Mouse (Mus musculus) G1E (cell line): ENCODE results near the gene Slco6d1. TPM values are rescaled to one million over a fixed set of nuclear protein-coding genes. Genes with fewer than 3 reads are reported as not detected.
"Not testable (repeated sequence)": the region's sequence is repeated elsewhere in the genome, so short reads cannot be mapped to it uniquely, and the experiment has no call there.

ENCODE experiments used
- ATAC-seq: 2 replicates; pipeline ENCODE4 v1.8.0; 2016; ENCODE audit warnings: mild to moderate bottlenecking; ENCODE audit not compliant: insufficient number of reproducible peaks, poor library complexity, low FRiP score, severe bottlenecking; ENCODE audit errors: extremely low read depth
- DNase-seq: peaks from one replicate; pipeline ENCODE4 v3.0.0; 2012; ENCODE audit warnings: low spot score
- H3K27me3 ChIP-seq: 2 replicates; pipeline ENCODE4 v1.6.1; 2012; ENCODE audit warnings: mild to moderate bottlenecking, low read length, inconsistent platforms; ENCODE audit not compliant: insufficient read depth
- H3K36me3 ChIP-seq: replicated peaks from 2 replicates; pipeline ENCODE3; 2012; ENCODE audit warnings: mild to moderate bottlenecking, inconsistent platforms
- H3K4me1 ChIP-seq: 2 replicates; pipeline ENCODE4 v1.6.1; 2012; ENCODE audit warnings: low read depth, low read length, inconsistent platforms, mixed read lengths; ENCODE audit not compliant: insufficient read depth
- H3K4me3 ChIP-seq: 2 replicates; pipeline ENCODE4 v1.5.1; 2012; ENCODE audit warnings: low read depth, mild to moderate bottlenecking, inconsistent platforms, low read length, moderate library complexity, mixed read lengths
- H3K9me3 ChIP-seq: replicated peaks from 2 replicates; pipeline ENCODE4 v1.6.1; 2012; ENCODE audit warnings: inconsistent platforms
- CTCF ChIP-seq: IDR thresholded peaks from 2 replicates; pipeline ENCODE4 v1.5.1; 2012; ENCODE audit warnings: low read depth, low read length, inconsistent platforms, mixed read lengths
- GATA1 ChIP-seq: IDR thresholded peaks from 2 replicates; pipeline ENCODE4 v1.6.1; 2012; ENCODE audit warnings: borderline replicate concordance, low read length, inconsistent platforms, mixed read lengths
- GATA2 ChIP-seq: IDR thresholded peaks from 2 replicates; pipeline ENCODE4 v1.6.1; 2012; ENCODE audit warnings: low read depth, low read length, inconsistent platforms, borderline replicate concordance
- POLR2AphosphoS5 ChIP-seq: IDR thresholded peaks from 2 replicates; pipeline ENCODE4 v1.6.1; 2012; ENCODE audit warnings: low read depth, low read length, inconsistent platforms; ENCODE audit not compliant: insufficient replicate concordance
- TAL1 ChIP-seq: conservative IDR thresholded peaks from 2 replicates; pipeline ENCODE4 v1.6.1; 2012; ENCODE audit warnings: low read depth, low read length, inconsistent platforms, mixed read lengths
- polyA plus RNA-seq: library from polyadenylated mRNA; stranded (reverse); fragments of >175 nt; gene quantifications from 2 replicates; pipeline ENCODE4 v1.2.3, GENCODE M21; 2012
- total RNA-seq, 2 experiments: library from RNA; stranded (forward) in 1 of 2; stranded (reverse) in 1 of 2; fragments of 200-1000 nt in 1 of 2; fragments of >200 nt in 1 of 2; fragmentation: Nextera tagmentation in 1 of 2; gene quantifications; 2 replicates each; pipeline ENCODE4 v1.2.3; 2014 to 2017

Gene Slco6d1
- total RNA-seq (2014; fragmentation: Nextera tagmentation), result not detected in 2 replicates
- 0.06 TPM in 1 of 2 replicates, not detected in the other for total RNA-seq (2017)
- not detected in 2 replicates for polyA plus RNA-seq

- ATAC-seq, result no peak
- no peak for TF ChIP-seq CTCF
- TF ChIP-seq POLR2AphosphoS5, result no peak
- no peak for TF ChIP-seq GATA1
- TF ChIP-seq GATA2, result no peak
- no peak for TF ChIP-seq TAL1
- peaks cover 13% of the 10 kb centered on the region for H3K9me3 ChIP-seq
- no peaks in the 10 kb centered on the region for H3K4me1 ChIP-seq
- no peak for DNase-seq
- no peaks in the 10 kb centered on the region for H3K27me3 ChIP-seq
- H3K4me3 ChIP-seq, result no peak within 1 kb of the TSS
- H3K36me3 ChIP-seq, result no peaks in the 10 kb centered on the region
Measured at GRCm38 (mm10) chr1:98420824-98421223, at the start of gene Slco6d1. Slco6d1 (plus strand) TSS chr1:98421124.

GRCm38 (mm10) chr1:98392001-98392400 is 28.9 kb upstream of the Slco6d1 start:
- peaks cover 9% of the 10 kb centered on the region for H3K9me3 ChIP-seq
- no peak for DNase-seq
- no peak overlapping the region for H3K4me3 ChIP-seq
- H3K27me3 ChIP-seq, result no peaks in the 10 kb centered on the region
- no peaks in the 10 kb centered on the region for H3K36me3 ChIP-seq
- H3K4me1 ChIP-seq, result no peaks in the 10 kb centered on the region
- TF ChIP-seq POLR2AphosphoS5 (no peak), CTCF (no peak), TAL1 (no peak), GATA2 (no peak), GATA1 (no peak)
- no peak for ATAC-seq

DNA sequence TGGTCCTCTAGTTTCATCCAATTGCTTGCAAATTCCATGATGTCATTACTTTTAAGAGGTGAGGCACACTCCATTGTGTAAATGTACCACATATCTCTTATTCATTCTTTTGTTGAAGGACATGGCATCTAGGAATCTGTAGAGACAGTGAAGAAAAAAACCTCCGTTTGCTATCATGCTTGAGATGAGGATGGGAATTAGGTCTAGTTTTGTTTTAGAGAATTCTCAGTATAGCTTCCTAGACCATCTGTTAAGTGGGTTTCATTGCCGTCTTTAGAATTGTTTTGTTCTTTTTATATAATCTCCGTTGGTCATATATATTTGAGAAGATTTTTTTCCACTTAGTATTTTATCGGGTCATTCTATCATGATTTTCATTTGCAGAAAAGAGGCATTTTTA is 27.0 kb downstream of the Slco6d1 start:
- H3K4me1 ChIP-seq, result no peaks in the 10 kb centered on the region
- no peak for ATAC-seq
- no peaks in the 10 kb centered on the region for H3K36me3 ChIP-seq
- no peak for TF ChIP-seq GATA1
- no peak for TF ChIP-seq GATA2
- no peak for TF ChIP-seq POLR2AphosphoS5
- TF ChIP-seq CTCF, result no peak
- no peak for TF ChIP-seq TAL1
- H3K4me3 ChIP-seq, result no peak overlapping the region
- H3K9me3 ChIP-seq, result peaks cover 7% of the 10 kb centered on the region
- no peak for DNase-seq
- H3K27me3 ChIP-seq, result no peaks in the 10 kb centered on the region

DNA sequence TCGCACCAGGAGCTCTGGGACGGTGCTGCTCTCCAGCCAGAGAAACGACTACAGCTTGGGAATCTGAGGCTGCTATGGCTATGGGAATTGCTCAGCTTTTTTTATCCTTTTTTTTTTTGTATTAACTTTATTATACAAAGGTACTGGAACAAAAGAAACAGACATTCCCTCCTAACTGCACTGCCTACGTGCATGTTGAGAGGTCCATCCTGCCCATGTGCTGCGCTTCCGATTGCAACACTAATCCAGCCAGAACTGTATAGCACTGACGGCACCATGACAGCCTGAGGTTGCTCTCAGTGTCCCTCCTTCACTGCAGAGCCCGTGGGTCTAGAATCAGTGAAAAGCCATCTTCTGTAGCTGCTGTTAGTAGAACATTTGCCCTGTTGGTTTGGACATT is 38.3 kb downstream of the Slco6d1 start:
- DNase-seq, H3K36me3 ChIP-seq, ATAC-seq, H3K4me1 ChIP-seq, H3K4me3 ChIP-seq, H3K27me3 ChIP-seq: not testable (repeated sequence)
- peaks cover 13% of the 10 kb centered on the region for H3K9me3 ChIP-seq

- H3K4me3 ChIP-seq, H3K4me1 ChIP-seq, H3K36me3 ChIP-seq, ATAC-seq, DNase-seq, H3K27me3 ChIP-seq: not testable (repeated sequence)
- H3K9me3 ChIP-seq, result peaks cover 11% of the 10 kb centered on the region
Measured at GRCm38 (mm10) chr1:98476381-98476780, 55.5 kb downstream of the Slco6d1 start.

- Histone ChIP-seq H3K4me1 (no peaks in the 10 kb centered on the region), H3K4me3 (no peak overlapping the region), H3K27me3 (no peaks in the 10 kb centered on the region), H3K9me3 (peaks cover 8% of the 10 kb centered on the region), H3K36me3 (no peaks in the 10 kb centered on the region)
- DNase-seq (no peak), ATAC-seq (no peak)
- TF ChIP-seq GATA1, result no peak
- no peak for TF ChIP-seq TAL1
- TF ChIP-seq GATA2, result no peak
- TF ChIP-seq CTCF, result no peak
- TF ChIP-seq POLR2AphosphoS5, result no peak
Measured at GRCm38 (mm10) chr1:98479243-98479642, 58.3 kb downstream of the Slco6d1 start.

DNA sequence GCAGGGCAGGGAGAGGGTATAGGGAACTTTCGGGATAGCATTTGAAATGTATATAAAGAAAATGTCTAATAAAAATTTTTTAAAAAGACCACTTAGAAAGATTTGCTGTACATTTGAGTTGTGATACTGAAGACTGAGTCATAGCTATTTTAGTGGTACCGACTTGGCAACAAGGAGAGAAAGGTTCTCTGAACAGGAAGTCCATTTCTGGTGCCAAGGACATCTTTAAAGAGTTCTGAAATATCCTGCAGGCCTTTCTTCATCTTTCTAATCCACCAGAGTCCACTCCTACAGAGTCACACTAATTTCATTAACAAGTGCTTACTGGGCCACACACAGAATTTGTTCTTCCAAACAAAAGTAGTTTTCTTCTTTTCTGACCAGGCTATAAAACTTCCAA is 85.1 kb downstream of the Slco6d1 start:
- H3K36me3 ChIP-seq, result no peaks in the 10 kb centered on the region
- ATAC-seq, result no peak
- H3K4me1 ChIP-seq, result no peaks in the 10 kb centered on the region
- no peaks in the 10 kb centered on the region for H3K27me3 ChIP-seq
- peaks cover 5% of the 10 kb centered on the region; the same call in 1 of the 2 replicates for H3K9me3 ChIP-seq
- DNase-seq, result no peak
- no peak overlapping the region for H3K4me3 ChIP-seq
- no peak for TF ChIP-seq GATA1
- TF ChIP-seq CTCF, result no peak
- no peak for TF ChIP-seq GATA2
- no peak for TF ChIP-seq TAL1
